Mouse (Mus musculus) ovary, postnatal 14 days (tissue): ENCODE data around the gene Olfr874.
"Not testable (repeated sequence)": the region's sequence is repeated elsewhere in the genome, so short reads cannot be mapped to it uniquely, and the experiment has no call there.

ENCODE experiments used
- DNase-seq: peaks from one replicate; pipeline ENCODE4 v3.0.0; 2022; ENCODE audit warnings: low spot score

The Olfr874 gene

DNA sequence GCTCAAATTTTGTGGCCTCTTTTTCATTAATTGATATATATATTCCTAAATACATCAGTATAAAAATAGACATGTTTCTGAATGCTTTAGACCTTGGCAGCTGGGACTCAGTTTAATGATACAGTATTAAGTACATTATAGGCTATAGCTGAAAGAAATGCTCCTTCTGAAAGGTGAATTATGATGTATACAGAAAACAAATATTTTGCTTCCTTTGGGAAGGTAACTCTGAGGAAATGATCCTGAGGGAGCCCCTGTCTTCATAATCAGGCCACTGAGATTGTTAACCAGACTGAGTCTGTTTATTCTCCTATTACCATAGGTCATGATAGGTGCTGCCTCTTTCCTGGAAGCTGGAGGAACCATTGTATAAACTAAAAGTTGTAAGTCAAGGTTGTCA is at the start of gene Olfr874:
Gene Olfr874 (plus strand): TSS at position 301 of the 400 bp plus-strand sequence.
- DNase-seq, result no peak

DNA sequence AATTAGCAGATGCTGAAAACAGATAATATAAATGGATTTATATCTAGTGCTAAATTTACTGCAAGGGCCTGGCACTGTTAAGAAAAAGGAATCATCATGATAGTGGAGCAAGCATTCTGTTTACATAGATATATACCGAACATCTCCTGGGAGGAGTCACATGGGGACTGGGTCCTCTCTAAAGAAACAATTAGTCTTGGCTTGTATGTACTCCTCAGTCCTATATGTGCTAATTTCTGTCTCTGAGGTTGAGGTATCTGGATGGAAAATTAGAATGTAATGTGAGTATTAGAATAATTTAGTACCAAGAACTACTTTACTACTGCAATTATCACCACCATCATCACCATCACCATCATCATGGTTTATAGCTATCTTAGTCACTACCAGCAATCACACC is 28.8 kb upstream of the Olfr874 start, which contains the start of gene Olfr160:
Gene Olfr160 (minus strand): TSS at position 101 of the 400 bp plus-strand sequence.
- DNase-seq, result no peak

DNA sequence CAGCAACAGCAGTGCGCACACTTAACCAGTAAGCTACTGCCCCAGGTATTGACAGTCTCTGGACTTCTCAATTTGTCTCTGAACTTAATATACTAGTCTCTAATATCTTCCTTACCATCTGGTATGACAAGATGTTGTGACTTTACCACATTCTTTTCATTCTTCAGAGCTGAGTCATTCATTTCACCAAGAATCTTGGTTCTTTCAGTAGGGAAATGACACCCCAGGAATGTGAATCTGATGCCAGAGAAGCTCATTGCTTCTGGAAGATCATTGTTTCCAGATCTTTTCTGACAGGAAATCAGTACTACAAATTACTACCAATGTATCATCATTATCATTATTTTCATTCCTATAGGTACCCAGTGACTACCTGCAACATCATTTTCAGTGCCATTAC is 10.6 kb upstream of the Olfr874 start:
- no peak for DNase-seq

DNA sequence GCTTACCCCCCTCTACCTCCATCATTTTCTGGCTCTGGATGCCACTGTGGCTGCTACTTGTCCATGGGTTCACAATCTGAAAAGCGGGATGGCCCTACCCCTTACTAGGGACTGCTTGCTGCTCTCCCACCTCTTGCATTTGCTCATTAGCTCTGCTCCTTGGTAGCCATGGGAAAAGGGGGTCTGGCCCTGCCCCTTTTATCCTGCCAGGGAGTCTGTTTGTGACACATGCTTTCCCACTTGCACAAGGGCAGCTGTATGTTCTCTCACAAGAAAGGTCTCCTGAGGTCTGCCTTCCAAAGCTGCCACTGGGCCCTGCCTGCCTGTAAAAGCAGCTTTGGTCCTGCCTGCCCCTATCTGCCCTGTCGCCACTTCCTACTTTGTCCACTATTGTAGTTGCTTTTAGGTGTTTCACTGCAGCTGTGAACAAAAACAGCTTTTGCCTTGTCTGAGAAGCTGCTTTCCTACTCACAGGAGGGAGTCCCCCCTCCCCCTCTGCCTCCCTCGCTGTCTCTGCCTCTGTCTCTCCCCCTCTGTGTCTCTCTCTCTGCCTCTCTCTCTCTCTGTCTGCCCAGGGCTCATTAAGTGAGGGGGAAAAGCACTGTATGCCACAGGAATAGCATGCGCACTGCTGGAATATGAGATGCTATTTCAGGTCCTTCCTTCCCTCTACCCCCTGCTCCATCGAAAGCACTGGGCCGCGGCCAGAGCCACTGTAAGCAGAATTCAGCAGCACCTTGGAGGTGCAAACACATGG is 5.6 kb downstream of the Olfr874 start:
- DNase-seq, result no peak

DNA sequence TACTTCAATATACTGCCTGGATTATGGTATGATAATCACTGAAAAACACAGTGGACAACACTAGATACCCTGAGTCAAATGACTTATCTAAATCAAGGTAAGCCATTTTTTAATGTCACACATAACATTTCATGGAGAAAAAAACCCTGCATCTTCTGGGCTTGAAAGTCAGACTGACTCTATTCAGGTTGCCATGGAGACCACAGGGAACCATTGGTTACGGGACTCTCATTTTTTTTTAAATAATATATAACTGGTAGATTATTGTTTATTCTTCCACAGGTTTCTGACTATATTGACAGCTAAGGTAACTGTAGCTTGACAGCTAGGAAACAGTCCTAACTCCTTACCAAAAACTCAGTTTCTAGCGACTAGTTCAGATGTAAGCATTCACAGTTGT is 6.6 kb downstream of the Olfr874 start:
- no peak for DNase-seq

DNA sequence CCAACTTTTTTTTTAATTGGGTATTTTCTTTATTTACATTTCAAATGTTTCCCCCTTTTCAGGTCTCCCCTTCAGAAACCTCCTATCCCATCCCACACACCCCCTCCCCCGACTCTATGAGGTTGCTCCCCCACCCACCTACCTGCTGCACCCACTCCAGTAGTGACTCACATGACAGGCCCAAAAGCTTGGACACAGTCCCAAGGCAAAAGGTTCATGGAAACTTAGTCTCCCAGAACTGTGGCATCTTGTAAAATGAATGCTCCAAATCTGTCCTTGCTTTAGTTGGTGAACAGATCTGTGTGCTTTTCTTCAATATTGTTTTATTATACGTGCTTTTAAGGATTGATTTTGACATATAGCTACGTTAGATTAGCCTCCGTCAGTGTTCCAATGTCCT is 7.1 kb downstream of the Olfr874 start:
- no peak for DNase-seq

DNA sequence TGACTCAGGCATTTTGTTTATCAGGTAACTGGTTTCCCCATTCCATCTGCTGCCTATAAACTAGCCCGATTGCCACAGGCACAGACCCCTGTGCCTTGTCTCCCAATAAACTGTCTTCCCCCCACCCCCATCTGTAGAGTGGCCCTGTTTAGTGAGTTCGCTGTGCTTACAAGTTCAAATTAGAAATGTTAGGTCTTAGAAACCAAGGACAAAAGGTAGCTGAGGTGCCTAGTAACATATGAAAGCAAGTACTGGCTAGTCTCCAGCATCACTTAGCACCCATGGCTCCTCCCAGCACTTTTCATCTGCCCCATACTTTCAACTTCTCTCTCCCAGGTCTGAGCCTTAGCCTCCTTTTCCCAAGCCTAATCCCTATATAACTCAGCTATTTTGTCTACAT is 16.8 kb downstream of the Olfr874 start:
- no peak for DNase-seq

DNA sequence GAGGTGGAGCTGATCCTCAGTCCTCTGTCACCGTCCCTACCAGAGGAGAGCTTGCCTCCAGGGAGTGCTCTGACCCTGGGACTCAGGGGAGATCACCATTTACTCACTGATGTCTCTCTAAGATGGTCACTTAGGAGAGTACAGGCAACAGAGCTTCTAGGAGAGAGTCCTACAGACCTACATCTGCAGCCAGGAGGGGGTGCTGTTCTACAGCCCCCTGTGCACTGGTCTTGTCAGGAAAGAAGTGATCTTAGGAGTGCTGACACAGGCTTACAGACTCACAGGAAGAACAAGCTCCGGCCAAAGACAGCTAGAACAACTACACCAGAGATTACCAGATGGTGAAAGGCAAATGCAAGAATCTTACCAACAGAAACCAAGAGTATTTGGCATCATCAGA is 17.6 kb downstream of the Olfr874 start:
- no peak for DNase-seq

DNA sequence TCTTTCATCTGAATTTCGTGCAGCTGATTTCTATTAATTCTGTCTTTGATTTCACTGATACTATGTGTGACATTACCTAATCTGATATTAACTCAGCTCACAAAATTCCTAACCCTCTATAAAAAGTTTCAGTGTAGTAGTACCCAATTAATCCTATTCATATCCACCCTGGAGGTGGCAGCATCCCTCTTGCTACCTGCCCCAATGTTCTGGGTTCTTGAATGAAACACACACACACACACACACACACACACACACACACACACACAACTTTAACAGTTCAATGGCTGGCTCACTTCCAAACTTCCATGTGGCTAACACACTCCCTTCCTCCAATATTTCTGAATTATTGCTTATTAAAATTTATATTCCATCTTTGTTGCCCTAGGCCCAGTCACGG is 25.8 kb downstream of the Olfr874 start:
- no peak for DNase-seq

DNA sequence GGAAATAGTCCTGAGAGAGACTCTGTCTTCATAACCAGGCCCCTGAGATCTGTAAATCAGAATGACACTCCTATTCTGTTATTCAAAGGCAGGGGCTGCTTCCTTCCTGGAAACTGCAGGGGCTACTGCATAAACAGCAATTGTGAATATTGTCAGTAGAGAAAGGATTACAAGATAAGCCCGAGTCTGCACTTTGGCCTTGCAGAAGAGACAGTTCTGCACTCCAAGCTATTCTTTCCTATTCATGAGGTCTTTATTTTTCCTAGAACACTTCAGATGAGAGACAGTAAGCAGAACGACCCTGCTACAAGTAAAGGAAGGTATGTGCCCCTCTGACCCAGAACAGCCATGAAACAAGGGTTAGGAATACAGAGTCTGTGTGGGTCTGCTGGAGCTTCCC is 26.9 kb downstream of the Olfr874 start, which contains the start of gene Olfr875:
Gene Olfr875 (plus strand): TSS at position 99 of the 400 bp plus-strand sequence.
- DNase-seq, result no peak

DNA sequence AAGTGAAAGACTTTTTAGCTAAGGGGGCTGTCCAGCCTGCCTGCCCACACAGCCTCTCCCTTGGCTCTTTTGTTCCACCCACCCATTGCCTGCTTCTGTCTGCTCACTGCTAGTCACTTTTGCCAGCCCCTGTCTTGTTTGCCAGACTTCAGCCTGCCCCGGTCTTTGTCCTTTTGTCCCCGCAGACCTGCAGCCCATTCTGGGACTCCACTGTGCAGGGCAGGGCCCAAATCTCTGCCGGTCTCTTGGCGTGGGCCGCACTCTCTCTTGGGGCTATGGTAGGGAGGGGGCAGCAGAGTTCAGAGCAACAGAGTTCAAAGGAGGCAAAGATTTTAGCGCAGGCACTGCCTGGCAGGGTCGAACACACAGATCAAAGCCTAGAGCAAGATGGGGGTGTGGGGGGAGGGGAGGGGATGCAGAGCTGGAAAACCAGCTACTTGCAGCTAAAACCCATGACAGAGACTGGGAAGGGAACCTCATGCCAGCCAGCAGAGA is 37.9 kb downstream of the Olfr874 start:
- no peak for DNase-seq

DNA sequence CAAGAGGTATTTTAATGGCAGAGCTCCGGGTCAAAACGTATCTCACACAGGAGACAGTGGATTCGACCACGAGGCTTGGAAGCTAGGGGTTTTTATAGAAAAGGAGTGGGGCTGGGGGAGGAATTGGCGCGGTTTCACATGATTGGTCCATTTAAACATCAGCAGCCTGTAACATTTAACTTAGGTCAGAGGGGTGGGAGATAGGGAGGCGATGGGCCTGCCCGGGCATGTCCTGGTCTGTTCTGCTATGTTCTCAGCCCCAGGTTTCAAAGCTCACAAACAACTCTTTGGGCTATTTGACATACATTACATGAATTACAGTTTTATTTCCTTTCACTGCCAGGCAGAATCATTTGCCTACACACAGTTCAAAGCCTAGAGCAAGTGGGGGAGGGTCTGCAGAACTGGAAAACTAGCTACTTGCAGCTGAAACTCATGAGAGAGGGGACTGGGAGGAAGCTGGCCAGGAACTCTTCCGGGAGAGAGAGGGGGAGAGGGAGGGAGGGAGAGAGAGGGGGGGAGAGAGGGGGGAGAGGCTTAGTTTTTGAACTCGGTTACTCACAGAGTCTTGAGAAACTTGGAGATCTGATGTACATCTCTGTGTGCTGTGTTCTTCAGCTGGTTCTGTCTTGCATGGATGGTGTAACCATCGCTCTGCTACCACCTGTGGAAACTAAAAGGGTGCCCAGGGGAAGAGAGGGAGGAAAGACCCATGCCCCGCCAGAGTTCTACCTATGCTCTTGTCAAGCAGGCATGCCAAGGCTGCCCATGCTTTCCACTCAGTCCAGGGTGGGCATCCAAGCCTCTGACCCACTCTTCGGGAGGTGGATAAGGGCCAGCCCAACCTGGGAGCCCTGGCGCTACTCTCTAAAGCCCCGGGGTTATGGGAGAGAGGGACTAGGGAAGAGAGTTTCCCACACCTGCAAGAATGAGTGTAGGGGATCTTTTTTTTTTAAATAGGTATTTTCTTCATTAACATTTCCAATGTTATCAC is 38.8 kb downstream of the Olfr874 start:
- DNase-seq, result not testable (repeated sequence)

DNA sequence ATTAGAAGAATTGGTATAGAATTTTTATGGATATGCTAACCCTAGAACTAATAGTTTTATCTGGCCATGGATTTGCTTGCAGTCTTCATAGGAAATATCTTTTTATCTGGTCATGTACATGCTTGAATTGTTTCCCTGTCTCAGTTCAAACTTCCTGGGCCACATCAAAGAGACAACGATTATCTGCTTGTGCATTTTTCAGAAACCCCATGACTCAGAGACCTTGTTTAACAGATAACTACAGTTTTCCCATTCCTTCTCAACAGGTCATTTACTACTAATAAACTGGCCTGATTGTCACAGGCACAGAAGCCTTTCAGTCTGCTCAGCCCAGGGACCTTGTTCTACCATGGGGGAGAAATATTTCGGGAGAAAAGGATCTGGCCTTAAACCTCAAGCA is 41.5 kb downstream of the Olfr874 start:
- no peak for DNase-seq
